ENCODE assay signal across 8 mouse cellular contexts in genomic region chr10:93818661-93819060, GRCm38 (mm10). TPM values are rescaled to one million over a fixed set of nuclear protein-coding genes. Genes with fewer than 3 reads are reported as not detected.
DNase-seq lines count a peak whose midpoint lies in the region; ATAC-seq and TF ChIP-seq lines count a peak whose summit lies in the region.
"Had no signal": no experiment of that assay in that cellular context is flagged by ENCODE, and none has a peak within 500 bp of the region (broad histone marks: within the 10 kb centered on the region; RNA-seq: fewer than 3 reads in every experiment).

No protein-coding gene starts in this region.

- H3K4me3 ChIP-seq in liver, embryonic 11.5 days (ENCODE audit: low read depth, low read length): no peak overlapping the region
- H3K4me3 ChIP-seq: stomach, embryonic 15.5 days had no signal

- peak; percentile 73 for ATAC-seq in CD4-positive, CD25-positive, alpha-beta regulatory T cell, adult 4 months
- peak; percentile 79 for ATAC-seq in erythroid progenitor cell, adult 5-6 weeks (replicated peaks; ENCODE audit: low FRiP score, poor library complexity, severe bottlenecking)
- ATAC-seq in liver, embryonic 11.5 days (replicated peaks; ENCODE audit: low FRiP score): peak; percentile 61; the same call in 1 of the 2 replicates

- no peak overlapping the region for H3K4me2 ChIP-seq in liver, embryonic 11.5 days
- H3K4me2 ChIP-seq: stomach, embryonic 15.5 days had no signal

- H3K27ac ChIP-seq in liver, embryonic 11.5 days (ENCODE audit: low read depth, low read length): no peak overlapping the region
- H3K27ac ChIP-seq: stomach, embryonic 15.5 days had no signal

- peaks cover 2% of the 10 kb centered on the region; the same call in 1 of the 2 replicates for H3K27me3 ChIP-seq in liver, embryonic 11.5 days (replicated peaks; ENCODE audit: control insufficient read depth, insufficient read depth, low read length)
- H3K27me3 ChIP-seq: stomach, embryonic 15.5 days had no signal

- TF ChIP-seq POLR2A in brain, embryonic 14.5 days (IDR thresholded peaks at IDR 0.05; ENCODE audit: borderline replicate concordance, extremely low read depth, insufficient read depth, insufficient read length, poor library complexity, severe bottlenecking): no peak

- H3K36me3 ChIP-seq in liver, embryonic 11.5 days (ENCODE audit: control insufficient read depth, insufficient read depth, low read length): no peaks in the 10 kb centered on the region
- H3K36me3 ChIP-seq: stomach, embryonic 15.5 days had no signal

- peaks cover 3% of the 10 kb centered on the region; the same call in 1 of the 2 replicates for H3K4me1 ChIP-seq in liver, embryonic 11.5 days (replicated peaks; ENCODE audit: control insufficient read depth, insufficient read depth, low read length)
- H3K4me1 ChIP-seq: stomach, embryonic 15.5 days had no signal

- peak; percentile 64 for DNase-seq in A20 (ENCODE audit: low read depth, low spot score)
- DNase-seq in brain, embryonic 14.5 days (ENCODE audit: low read depth): peak; percentile 81
- DNase-seq in kidney, postnatal 10 days: peak; percentile 78
- peak; percentile 35 for DNase-seq in liver, embryonic 11.5 days (ENCODE audit: low spot score)
- peak; percentile 73 for DNase-seq in right cerebral cortex, adult 18-20 months

- whole genome bisulfite sequencing in liver, embryonic 11.5 days: 21% methylated on average over 7 of the region's 7 CpGs

- no peaks in the 10 kb centered on the region for H3K9me3 ChIP-seq in liver, embryonic 11.5 days (ENCODE audit: control insufficient read depth, low read length)
- H3K9me3 ChIP-seq: stomach, embryonic 15.5 days had no signal

- TF ChIP-seq CTCF in brain, embryonic 14.5 days (IDR thresholded peaks at IDR 0.05; ENCODE audit: borderline replicate concordance, extremely low read depth, insufficient read depth, insufficient read length): peak; percentile 77; the same call in 1 of the 2 replicates

- no peak overlapping the region for H3K9ac ChIP-seq in liver, embryonic 11.5 days (ENCODE audit: low read depth, low read length)
- H3K9ac ChIP-seq: stomach, embryonic 15.5 days had no signal

RNA-seq across cellular contexts. Expression of gene Usp44, which starts 12.7 kb away (rescaled TPM):
- polyA plus RNA-seq in CD4-positive, CD25-positive, alpha-beta regulatory T cell, adult 4 months (2017; shearing (Covaris generic)): not detected
- polyA plus RNA-seq in brain, embryonic 14.5 days (2012; rRNA removed): 0.49 and 0.73 TPM in 2 replicates
- total RNA-seq in erythroid progenitor cell, adult 5-6 weeks (2015; ENCODE audit: low replicate concordance): not detected in 2 replicates
- total RNA-seq in erythroid progenitor cell, adult 5-6 weeks (2017; ENCODE audit: low replicate concordance): not detected in 2 replicates
- polyA plus RNA-seq in liver, embryonic 11.5 days (2014; fragmentation: Nextera tagmentation; extraction: Ambion mirVana): 4.0 and 4.3 TPM in 2 replicates
